Mouse (Mus musculus) granulocyte monocyte progenitor cell, adult 5-6 weeks (primary cell): Measurements from ENCODE around the gene Usp3. TPM values are rescaled to one million over a fixed set of nuclear protein-coding genes. Genes with fewer than 3 reads are reported as not detected.

ENCODE experiments used
- ATAC-seq: replicated peaks from 2 replicates; pipeline ENCODE4 v1.8.0; 2016; ENCODE audit warnings: mild to moderate bottlenecking, moderate TSS enrichment, inconsistent platforms; ENCODE audit not compliant: poor library complexity, severe bottlenecking
- total RNA-seq, 2 experiments: library from RNA; stranded (forward) in 1 of 2; stranded (reverse) in 1 of 2; fragments of 200-712, 200-1000 nt in 1 of 2; fragments of >200 nt in 1 of 2; fragmentation: Nextera tagmentation in 1 of 2; gene quantifications; 2 replicates each; pipeline ENCODE4 v1.2.3; 2014 to 2017

The Usp3 gene
- total RNA-seq, 2 experiments from 2014 or later = 37.4 to 50.4 TPM

DNA sequence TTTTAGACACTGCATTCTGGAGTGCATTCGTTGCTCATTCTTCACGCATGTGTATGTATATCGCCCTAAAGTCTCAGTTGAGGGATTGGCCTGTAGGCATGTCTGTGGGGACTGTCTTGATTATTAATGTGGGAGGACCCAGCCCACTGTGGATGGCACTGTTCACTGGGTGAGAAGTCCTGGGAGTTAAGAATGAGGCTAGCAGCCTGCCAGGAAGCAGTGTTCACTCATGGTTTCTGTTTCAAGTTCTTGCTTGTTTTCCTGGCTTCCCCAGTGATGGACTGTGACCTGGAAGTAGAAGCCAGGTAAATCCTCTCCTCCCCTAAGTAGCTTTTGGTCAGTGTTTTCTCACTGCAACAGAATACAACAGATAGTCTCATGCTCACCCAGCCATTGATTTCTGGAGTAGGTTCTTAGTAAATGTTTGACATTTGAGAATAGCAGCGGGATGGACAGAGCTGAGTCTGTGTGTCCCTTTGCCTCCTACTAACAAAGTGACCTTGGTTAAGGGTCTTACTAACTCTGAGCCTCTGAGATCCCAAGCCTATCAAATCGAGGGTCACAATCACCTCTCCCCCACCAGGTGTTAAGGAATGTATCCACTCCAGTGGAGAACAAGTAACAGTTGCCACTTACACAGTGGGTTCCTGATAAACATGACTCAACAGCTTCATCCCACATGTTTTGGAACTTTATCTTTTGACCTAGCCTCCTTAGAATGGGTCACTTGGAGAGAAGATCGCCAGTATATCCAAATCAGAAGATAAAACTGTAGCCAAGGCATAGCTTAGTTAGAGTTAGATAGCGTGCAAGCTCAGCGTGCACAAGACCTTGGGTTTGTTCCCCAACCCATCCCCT is 11.6 kb upstream of the Usp3 start:
- no peak for ATAC-seq

DNA sequence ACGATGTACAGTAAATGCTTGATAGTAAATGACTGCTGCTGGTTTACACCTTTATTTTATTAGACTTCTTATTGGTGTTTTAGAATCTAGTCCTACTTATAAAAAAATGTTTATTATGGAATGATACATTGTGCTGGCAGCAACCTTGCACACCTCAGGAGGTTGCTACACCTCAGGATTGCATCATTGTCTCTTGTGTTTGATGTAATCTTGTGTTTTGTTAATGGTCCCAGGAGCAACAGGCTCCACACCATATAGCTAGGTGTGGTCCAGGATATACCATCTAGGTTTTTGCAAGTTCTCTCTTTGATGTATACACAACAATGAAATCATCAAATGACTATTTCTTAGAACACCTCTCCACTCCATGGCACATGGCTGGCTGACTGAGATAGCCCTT is 11.0 kb upstream of the Usp3 start:
- ATAC-seq = no peak

DNA sequence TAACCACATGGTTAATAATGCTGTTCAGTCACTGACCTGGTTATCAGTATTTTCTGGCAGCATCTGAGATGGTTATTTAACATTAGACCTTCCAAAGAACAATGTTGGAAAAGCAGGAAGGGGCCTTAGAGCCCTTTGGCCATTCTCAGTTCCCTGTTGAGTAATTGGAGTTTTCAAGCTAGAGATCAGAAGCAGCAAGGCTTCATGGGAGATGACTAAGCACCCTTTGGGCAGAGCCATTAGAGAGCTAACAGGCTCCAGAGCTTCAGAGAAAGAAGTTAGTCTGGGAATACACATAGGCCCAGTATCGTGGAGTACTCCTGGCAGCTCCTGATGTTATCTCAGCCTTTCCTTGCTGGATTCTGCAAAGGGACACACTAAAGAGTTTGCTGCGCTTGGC is 8.1 kb upstream of the Usp3 start:
- peak; percentile 38 for ATAC-seq

GRCm38 (mm10) chr9:66600551-66600950 is 7.6 kb upstream of the Usp3 start:
- ATAC-seq = peak; percentile 13; the same call in 1 of the 2 replicates

GRCm38 (mm10) chr9:66599577-66599976 is 6.6 kb upstream of the Usp3 start:
- ATAC-seq = peak; percentile 95

DNA sequence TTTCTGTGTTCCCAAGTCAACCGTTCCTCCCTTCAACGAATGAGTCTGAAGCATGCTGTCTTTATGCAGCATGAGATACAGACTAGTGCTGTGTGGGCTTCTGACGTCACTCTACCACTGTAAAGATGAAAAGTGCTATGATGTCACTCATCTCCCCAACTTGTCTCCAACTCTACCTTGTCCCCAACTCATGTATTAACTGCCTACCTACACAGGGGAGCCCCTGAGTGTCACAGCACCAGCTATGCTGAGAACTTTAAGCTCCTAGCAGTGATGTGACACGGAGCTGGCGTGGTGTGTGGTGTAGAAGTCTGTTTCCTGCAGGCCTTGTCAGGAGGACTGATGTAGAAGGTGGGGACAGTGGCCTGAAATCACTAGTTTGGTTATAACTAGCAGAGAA is 5.7 kb upstream of the Usp3 start:
- no peak for ATAC-seq

- no peak for ATAC-seq
These were observed 4.7 kb upstream of the Usp3 start for GRCm38 (mm10) chr9:66597480-66598215.

- ATAC-seq = no peak
These were observed 4.1 kb upstream of the Usp3 start for GRCm38 (mm10) chr9:66597076-66597475.

GRCm38 (mm10) chr9:66595722-66596675 is 3.1 kb upstream of the Usp3 start:
- no peak for ATAC-seq

- 0 out of 2 replicates have a peak, but pooled peaks have one; percentile 24 for ATAC-seq
These were observed 1.1 kb upstream of the Usp3 start for GRCm38 (mm10) chr9:66594061-66594460.

- ATAC-seq = no peak
These were observed 649 bp upstream of the Usp3 start for GRCm38 (mm10) chr9:66593613-66593969.

- ATAC-seq = no peak
These were observed 894 bp downstream of the Usp3 start for GRCm38 (mm10) chr9:66591851-66592645.

DNA sequence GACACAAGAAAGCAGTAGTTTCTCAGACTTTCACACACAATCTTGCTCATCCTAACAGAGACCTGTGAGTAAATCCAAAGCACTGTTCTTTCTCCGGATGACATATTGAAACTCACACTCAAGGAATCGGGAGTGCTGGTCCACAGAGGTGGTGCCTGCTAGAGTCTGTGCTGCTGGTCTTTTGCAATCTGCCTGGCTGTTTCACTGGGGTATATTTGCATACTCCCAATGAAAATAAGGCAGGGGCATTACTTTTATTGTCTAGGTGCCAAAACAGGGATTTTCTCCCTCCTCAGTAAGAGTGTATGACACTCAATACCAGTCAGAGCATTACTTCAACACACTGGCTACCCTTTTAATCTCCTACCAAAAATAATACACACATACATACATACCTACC is 2.9 kb downstream of the Usp3 start:
- no peak for ATAC-seq

GRCm38 (mm10) chr9:66587016-66587415 is 5.9 kb downstream of the Usp3 start:
- no peak for ATAC-seq

DNA sequence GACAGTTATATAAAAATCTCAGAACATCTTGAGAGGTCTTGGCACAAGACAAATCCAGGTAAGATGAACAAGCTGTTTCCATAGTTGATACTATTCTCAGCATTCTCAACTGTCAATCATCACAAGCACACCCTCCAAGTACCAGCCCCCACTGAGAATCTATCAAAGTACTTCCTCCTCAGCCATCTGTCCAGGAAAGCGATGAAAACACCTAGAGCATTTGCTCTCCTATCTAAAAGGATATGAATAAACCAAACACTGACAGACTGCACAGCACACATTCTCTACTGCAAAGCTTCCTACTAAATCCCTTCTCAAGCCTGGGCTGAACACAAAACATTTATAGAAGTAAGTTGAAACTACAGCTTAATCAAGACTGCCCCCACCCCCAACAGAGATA is 6.4 kb downstream of the Usp3 start:
- ATAC-seq = 0 out of 2 replicates have a peak, but pooled peaks have one; percentile 25

- ATAC-seq = no peak
These were observed 7.8 kb downstream of the Usp3 start for GRCm38 (mm10) chr9:66585191-66585590.

DNA sequence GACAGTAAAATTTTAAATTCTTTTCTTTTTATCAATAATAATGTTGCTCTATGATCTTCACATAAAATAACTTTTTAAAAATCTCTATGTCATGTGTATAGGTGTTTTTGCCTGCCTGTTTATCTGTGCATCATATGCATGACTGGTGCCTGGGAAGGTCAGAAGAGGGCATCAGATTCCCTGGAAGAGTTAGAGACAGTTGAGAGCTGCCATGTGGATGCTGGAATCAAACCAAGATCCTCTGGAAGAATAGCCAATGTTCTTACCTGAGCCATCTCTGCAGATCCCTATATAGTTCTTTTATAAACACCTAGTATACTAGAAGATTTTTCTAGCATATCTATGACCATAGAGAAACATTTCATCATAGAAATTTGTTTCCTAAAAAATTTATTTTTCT is 8.8 kb downstream of the Usp3 start:
- ATAC-seq = no peak

DNA sequence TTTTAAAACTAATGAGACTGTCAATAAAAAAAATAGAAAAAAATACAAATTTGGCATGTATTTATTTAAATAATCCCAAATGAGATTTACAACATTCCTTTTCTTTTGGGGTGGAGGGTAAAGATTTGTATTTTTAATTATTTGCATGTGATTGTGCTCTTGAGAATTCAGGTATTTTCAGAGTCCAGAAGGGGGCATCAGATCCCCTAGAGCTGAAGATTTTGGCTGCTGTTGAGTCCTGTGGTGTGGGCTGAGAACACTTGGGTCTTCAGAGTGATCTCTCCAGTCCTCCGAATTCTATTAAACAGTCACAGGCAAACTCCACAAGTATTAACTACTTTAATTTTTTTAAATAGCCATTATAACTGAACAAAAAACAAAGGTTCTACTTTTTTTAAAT is 9.7 kb downstream of the Usp3 start:
- no peak for ATAC-seq

DNA sequence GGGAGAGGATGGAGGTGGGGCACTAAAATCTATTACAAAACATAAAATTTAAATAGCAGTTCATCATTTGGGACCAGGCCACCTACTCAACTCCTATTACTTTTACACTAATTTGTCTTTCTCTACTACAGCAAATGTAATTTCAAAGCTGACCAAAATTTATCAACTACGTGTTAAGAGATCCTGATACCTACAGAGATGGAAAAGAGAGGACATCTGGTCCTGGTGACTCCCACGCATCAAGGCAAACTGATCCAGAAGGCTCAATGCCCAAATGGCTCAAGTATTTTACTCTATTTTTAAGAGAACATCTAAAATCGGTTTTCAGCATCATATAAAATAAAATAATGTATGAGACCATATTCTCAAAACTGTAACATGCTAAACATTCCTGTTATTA is 11.2 kb downstream of the Usp3 start:
- ATAC-seq = no peak

DNA sequence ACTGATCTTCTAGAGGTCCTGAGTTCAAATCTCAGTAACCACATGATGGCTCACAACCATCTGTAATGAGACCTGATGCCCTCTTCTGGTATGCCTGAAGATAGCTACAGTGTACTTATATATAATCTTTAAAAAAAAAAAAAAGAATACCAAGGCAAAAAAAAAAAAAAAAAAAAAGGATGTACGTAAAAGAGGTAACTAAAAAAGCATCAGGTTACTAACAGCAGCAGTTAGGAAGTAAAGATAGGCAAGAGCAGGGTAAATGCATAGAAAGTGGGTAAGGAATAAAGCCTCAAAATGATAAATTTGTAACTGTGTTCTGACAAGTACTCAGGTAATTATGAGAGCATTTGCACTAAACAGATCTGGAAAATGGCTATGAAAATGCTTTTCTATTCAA is 12.2 kb downstream of the Usp3 start:
- ATAC-seq = no peak
